Mouse (Mus musculus): ENCODE data around the gene Rnf10. TPM values are rescaled to one million over a fixed set of nuclear protein-coding genes. Genes with fewer than 3 reads are reported as not detected.

Rnf10 gene
- polyA plus RNA-seq, 1 experiment from 2014 or later: 64.9 TPM

DNA sequence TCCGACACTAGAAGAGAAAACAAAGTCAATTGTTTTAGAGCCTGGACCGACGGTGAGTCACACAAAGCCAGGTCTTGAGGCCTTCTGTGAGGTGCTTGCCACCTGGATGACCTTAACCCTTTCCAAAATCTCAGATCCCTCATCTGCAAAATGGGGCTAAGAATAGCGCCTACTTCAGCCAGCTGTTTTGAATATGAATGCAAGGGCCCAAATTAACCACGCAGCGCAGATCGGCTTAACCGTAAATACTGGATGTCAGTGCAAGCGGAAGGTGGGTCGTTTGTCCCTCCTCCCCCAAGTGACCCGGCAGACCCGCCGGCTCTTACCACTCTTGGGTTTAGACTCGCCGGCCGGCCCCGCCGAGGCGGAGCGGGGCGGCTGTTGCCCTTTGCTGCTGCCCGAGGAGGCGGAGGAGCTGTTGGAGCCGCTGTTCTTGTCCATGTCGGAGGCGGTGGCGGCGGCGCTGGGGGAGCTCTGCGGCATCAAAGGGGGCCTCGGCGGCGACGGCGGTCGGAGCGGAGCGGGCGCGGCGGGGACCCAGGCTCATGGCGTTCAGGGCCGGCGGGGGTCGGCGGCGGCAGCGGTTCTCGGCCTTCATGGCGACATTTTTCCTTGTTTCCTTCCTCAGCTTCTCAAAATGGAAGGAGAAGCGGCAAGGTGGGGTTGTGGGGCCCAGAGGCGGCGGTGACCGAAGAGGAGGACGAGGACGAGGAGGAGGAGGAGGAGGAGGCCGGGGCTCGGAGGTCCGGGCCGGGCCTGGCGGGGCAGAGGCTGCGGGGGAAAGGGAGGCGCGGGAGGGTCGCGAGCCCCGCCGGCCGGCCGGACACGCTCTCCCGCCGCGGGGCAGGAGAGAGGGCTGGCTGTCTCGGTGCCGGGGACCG, 527 bp downstream of the Rnf10 start:
- H3K4me3 ChIP-seq (ENCODE audit: low read depth, low read length): peak overlapping the region; percentile 97
- H3K4me2 ChIP-seq (replicated peaks; ENCODE audit: low read depth): peak overlapping the region; percentile 81
- no peaks in the 10 kb centered on the region for H3K36me3 ChIP-seq (ENCODE audit: control insufficient read depth, insufficient read depth)
- 0 out of 2 replicates have a peak, but pooled peaks cover 6% of the 10 kb centered on the region for H3K4me1 ChIP-seq (replicated peaks; ENCODE audit: control insufficient read depth, insufficient read depth, low read length)
- no peaks in the 10 kb centered on the region for H3K27me3 ChIP-seq (replicated peaks; ENCODE audit: control insufficient read depth, insufficient read depth, low read length)
- H3K27ac ChIP-seq (ENCODE audit: low read depth, low read length): peak overlapping the region; percentile 79
- peak overlapping the region; percentile 97 for H3K9ac ChIP-seq (ENCODE audit: low read depth, low read length)
- under 1% methylated on average over 69 of the region's 77 CpGs for WGBS
- ATAC-seq: peak; percentile 40; the same call in 1 of the 2 replicates
- TF ChIP-seq CTCF (IDR thresholded peaks at IDR 0.05; ENCODE audit: low read depth): no peak
- H3K9me3 ChIP-seq (ENCODE audit: control insufficient read depth): no peaks in the 10 kb centered on the region

DNA sequence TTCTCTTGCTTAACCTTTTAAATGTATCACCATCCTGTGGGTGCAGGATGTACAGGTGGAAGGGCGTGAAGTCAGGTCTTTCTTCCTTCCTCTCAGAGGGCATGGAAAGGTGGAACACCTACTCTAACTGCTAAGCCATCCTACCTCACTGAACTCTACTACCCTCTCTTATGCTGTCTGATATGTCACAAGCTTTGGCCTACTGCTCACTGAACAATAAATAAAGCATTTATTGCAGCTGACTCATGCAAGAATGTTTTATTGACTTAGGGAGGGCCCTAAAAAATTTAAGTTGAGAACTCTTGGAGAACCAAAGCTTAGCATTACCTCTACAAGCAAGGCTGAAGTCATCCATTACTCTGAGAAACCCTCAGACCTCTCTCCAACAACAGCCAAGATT, 2.7 kb downstream of the Rnf10 start:
- 60% methylated on average over 1 of the region's 1 CpGs for WGBS
- no peaks in the 10 kb centered on the region for H3K9me3 ChIP-seq (ENCODE audit: control insufficient read depth)
- peak overlapping the region; percentile 97 for H3K4me3 ChIP-seq (ENCODE audit: low read depth, low read length)
- H3K9ac ChIP-seq (ENCODE audit: low read depth, low read length): 0 out of 2 replicates have a peak overlapping the region, but pooled peaks have one; percentile 17
- peaks cover 6% of the 10 kb centered on the region; the same call in 1 of the 2 replicates for H3K36me3 ChIP-seq (ENCODE audit: control insufficient read depth, insufficient read depth)
- no peak overlapping the region; the same call in 1 of the 2 replicates for H3K4me2 ChIP-seq (replicated peaks; ENCODE audit: low read depth)
- peak; percentile 35; the same call in 1 of the 2 replicates for ATAC-seq
- H3K27ac ChIP-seq (ENCODE audit: low read depth, low read length): no peak overlapping the region; the same call in 1 of the 2 replicates
- TF ChIP-seq CTCF (IDR thresholded peaks at IDR 0.05; ENCODE audit: low read depth): no peak
- no peaks in the 10 kb centered on the region for H3K27me3 ChIP-seq (replicated peaks; ENCODE audit: control insufficient read depth, insufficient read depth, low read length)
- H3K4me1 ChIP-seq (replicated peaks; ENCODE audit: control insufficient read depth, insufficient read depth, low read length): 0 out of 2 replicates have a peak, but pooled peaks cover 6% of the 10 kb centered on the region

GRCm38 (mm10) chr5:115268266-115268665, 4.4 kb downstream of the Rnf10 start:
- ATAC-seq: no peak
- 45% methylated on average over 3 of the region's 3 CpGs for WGBS
- H3K4me2 ChIP-seq (replicated peaks; ENCODE audit: low read depth): no peak overlapping the region
- no peaks in the 10 kb centered on the region for H3K27me3 ChIP-seq (replicated peaks; ENCODE audit: control insufficient read depth, insufficient read depth, low read length)
- H3K4me1 ChIP-seq (replicated peaks; ENCODE audit: control insufficient read depth, insufficient read depth, low read length): 0 out of 2 replicates have a peak, but pooled peaks cover 6% of the 10 kb centered on the region
- no peak overlapping the region for H3K9ac ChIP-seq (ENCODE audit: low read depth, low read length)
- H3K36me3 ChIP-seq (ENCODE audit: control insufficient read depth, insufficient read depth): peaks cover 6% of the 10 kb centered on the region; the same call in 1 of the 2 replicates
- H3K27ac ChIP-seq (ENCODE audit: low read depth, low read length): no peak overlapping the region; the same call in 1 of the 2 replicates
- H3K9me3 ChIP-seq (ENCODE audit: control insufficient read depth): no peaks in the 10 kb centered on the region
- no peak overlapping the region for H3K4me3 ChIP-seq (ENCODE audit: low read depth, low read length)
- TF ChIP-seq CTCF (IDR thresholded peaks at IDR 0.05; ENCODE audit: low read depth): no peak

GRCm38 (mm10) chr5:115267469-115268045, 5.1 kb downstream of the Rnf10 start:
- H3K27ac ChIP-seq (ENCODE audit: low read depth, low read length): 0 out of 2 replicates have a peak overlapping the region, but pooled peaks have one; percentile 35
- WGBS: 80% methylated on average over 3 of the region's 3 CpGs
- H3K4me2 ChIP-seq (replicated peaks; ENCODE audit: low read depth): no peak overlapping the region
- no peak overlapping the region for H3K4me3 ChIP-seq (ENCODE audit: low read depth, low read length)
- ATAC-seq: no peak
- peaks cover 10% of the 10 kb centered on the region; the same call in 1 of the 2 replicates for H3K36me3 ChIP-seq (ENCODE audit: control insufficient read depth, insufficient read depth)
- 0 out of 2 replicates have a peak, but pooled peaks cover 6% of the 10 kb centered on the region for H3K4me1 ChIP-seq (replicated peaks; ENCODE audit: control insufficient read depth, insufficient read depth, low read length)
- no peak for TF ChIP-seq CTCF (IDR thresholded peaks at IDR 0.05; ENCODE audit: low read depth)
- no peak overlapping the region for H3K9ac ChIP-seq (ENCODE audit: low read depth, low read length)
- H3K9me3 ChIP-seq (ENCODE audit: control insufficient read depth): no peaks in the 10 kb centered on the region
- H3K27me3 ChIP-seq (replicated peaks; ENCODE audit: control insufficient read depth, insufficient read depth, low read length): no peaks in the 10 kb centered on the region

DNA sequence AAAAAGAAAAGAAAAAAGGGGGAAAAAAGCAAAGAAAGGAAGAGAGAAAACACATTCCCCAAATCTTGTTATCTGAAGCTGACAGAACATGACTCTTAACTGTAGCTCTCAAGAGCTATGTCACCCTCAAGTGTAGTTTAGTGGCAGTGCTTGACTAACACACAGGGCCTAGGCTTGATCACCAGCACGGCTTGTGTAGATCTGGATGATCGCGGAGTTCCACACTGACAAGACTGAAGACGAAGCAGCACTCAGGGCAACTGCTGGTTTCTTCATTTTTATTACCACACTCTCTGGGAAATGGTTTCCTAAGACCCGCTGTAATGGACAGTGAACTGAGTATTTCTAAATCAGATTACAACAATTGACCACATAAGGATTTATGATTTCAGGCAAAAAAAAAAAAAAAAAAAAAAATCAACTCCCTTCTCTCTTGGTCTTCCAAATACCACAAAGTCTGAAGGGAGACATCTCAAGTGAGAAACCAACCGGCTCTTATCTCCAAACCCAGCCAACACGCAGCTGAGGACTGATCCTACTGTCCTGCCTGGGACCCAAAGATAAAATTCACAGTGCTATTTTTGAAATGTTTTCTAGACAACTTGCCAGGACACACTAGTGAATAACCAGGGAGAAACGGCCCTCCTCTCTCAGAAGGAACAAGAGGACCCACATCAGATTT, 5.8 kb downstream of the Rnf10 start:
- Histone ChIP-seq H3K9ac (ENCODE audit: low read depth, low read length) (no peak overlapping the region), H3K4me3 (ENCODE audit: low read depth, low read length) (no peak overlapping the region), H3K36me3 (ENCODE audit: control insufficient read depth, insufficient read depth) (peaks cover 10% of the 10 kb centered on the region; the same call in 1 of the 2 replicates), H3K27ac (ENCODE audit: low read depth, low read length) (no peak overlapping the region), H3K4me2 (replicated peaks; ENCODE audit: low read depth) (no peak overlapping the region), H3K9me3 (ENCODE audit: control insufficient read depth) (no peaks in the 10 kb centered on the region), H3K4me1 (replicated peaks; ENCODE audit: control insufficient read depth, insufficient read depth, low read length) (0 out of 2 replicates have a peak, but pooled peaks cover 6% of the 10 kb centered on the region), H3K27me3 (replicated peaks; ENCODE audit: control insufficient read depth, insufficient read depth, low read length) (no peaks in the 10 kb centered on the region)
- WGBS: 64% methylated on average over 8 of the region's 8 CpGs
- TF ChIP-seq CTCF (IDR thresholded peaks at IDR 0.05; ENCODE audit: low read depth): no peak
- no peak for ATAC-seq
